Mouse (Mus musculus): ENCODE data around the gene Plcb4. TPM values are rescaled to one million over a fixed set of nuclear protein-coding genes. Genes with fewer than 3 reads are reported as not detected.

The Plcb4 gene
- total and polyA plus RNA-seq, 3 experiments = not detected

GRCm38 (mm10) chr2:135978790-135979189 is 320.0 kb downstream of the Plcb4 start:
- no peaks in the 10 kb centered on the region for H3K27me3 ChIP-seq (replicated peaks)
- H3K4me3 ChIP-seq (replicated peaks in 1 of 3; ENCODE audit: low read depth in 2 of 3, low read length in 2 of 3, poor library complexity in 1 of 3) = no peak overlapping the region
- DNase-seq (ENCODE audit: extremely low read depth) = no peak
- H3K9ac ChIP-seq (ENCODE audit: insufficient read depth, low read depth) = no peak overlapping the region
- dilution Hi-C loops (cut with MboI; ENCODE audit: extremely low pct_ligation_motif_present, extremely low pct_unique_long_range_greater_than_20kb, low sequenced_read_pairs) = no loop called here
- no peak overlapping the region for H3K27ac ChIP-seq (ENCODE audit: insufficient read depth, low read depth)
- in situ Hi-C loops (cut with MboI; ENCODE audit: low pct_ligation_motif_present, low pct_unique_long_range_greater_than_20kb, low sequenced_read_pairs) = no loop called here
- H3K36me3 ChIP-seq (replicated peaks in 1 of 2; ENCODE audit: control insufficient read depth in 1 of 2, insufficient read depth in 1 of 2, low read length in 1 of 2) = no peaks in the 10 kb centered on the region
- no peak for TF ChIP-seq BHLHE40 (IDR thresholded peaks at IDR 0.05; ENCODE audit: low read depth, low read length)
- H3K9me3 ChIP-seq (replicated peaks; ENCODE audit: low read length) = peaks cover 69% of the 10 kb centered on the region
- H3K79me2 ChIP-seq (replicated peaks; ENCODE audit: control insufficient read depth, extremely low read depth, insufficient read depth, poor library complexity, severe bottlenecking) = no peaks in the 10 kb centered on the region
- H3K4me2 ChIP-seq (ENCODE audit: insufficient read depth, low read depth, poor library complexity, severe bottlenecking) = no peak overlapping the region
- H3K4me1 ChIP-seq (ENCODE audit: control insufficient read depth in 1 of 2, insufficient read depth in 2 of 2) = no peaks in the 10 kb centered on the region

GRCm38 (mm10) chr2:135980428-135980827 is 321.6 kb downstream of the Plcb4 start:
- in situ Hi-C loops (cut with MboI; ENCODE audit: low pct_ligation_motif_present, low pct_unique_long_range_greater_than_20kb, low sequenced_read_pairs) = no loop called here
- dilution Hi-C loops (cut with MboI; ENCODE audit: extremely low pct_ligation_motif_present, extremely low pct_unique_long_range_greater_than_20kb, low sequenced_read_pairs) = no loop called here
- H3K9ac ChIP-seq (ENCODE audit: insufficient read depth, low read depth) = no peak overlapping the region
- H3K4me3 ChIP-seq (replicated peaks in 1 of 3; ENCODE audit: low read depth in 2 of 3, low read length in 2 of 3, poor library complexity in 1 of 3) = no peak overlapping the region
- TF ChIP-seq TBP (conservative IDR thresholded peaks at IDR 0.05; ENCODE audit: low read depth, low read length) (no peak), ELF1 (IDR thresholded peaks at IDR 0.05; ENCODE audit: low read depth, low read length) (no peak), MEF2A (IDR thresholded peaks at IDR 0.05; ENCODE audit: borderline replicate concordance, low read depth, low read length) (no peak), CTCF (conservative IDR thresholded peaks at IDR 0.05 in 1 of 2, IDR thresholded peaks at IDR 0.05 in 1 of 2; ENCODE audit: low read depth in 2 of 2, low read length in 2 of 2) (no peak), MAZ (IDR thresholded peaks at IDR 0.05; ENCODE audit: low read depth, low read length) (no peak), RCOR1 (conservative IDR thresholded peaks at IDR 0.05; ENCODE audit: low read depth, low read length) (no peak), GABPA (IDR thresholded peaks at IDR 0.05; ENCODE audit: insufficient replicate concordance, low read depth, low read length) (no peak), NRF1 (IDR thresholded peaks at IDR 0.05; ENCODE audit: low read depth, low read length) (no peak)
- H3K36me3 ChIP-seq (replicated peaks in 1 of 2; ENCODE audit: control insufficient read depth in 1 of 2, insufficient read depth in 1 of 2, low read length in 1 of 2) = no peaks in the 10 kb centered on the region
- H3K4me2 ChIP-seq (ENCODE audit: insufficient read depth, low read depth, poor library complexity, severe bottlenecking) = no peak overlapping the region
- no peaks in the 10 kb centered on the region for H3K4me1 ChIP-seq (ENCODE audit: control insufficient read depth in 1 of 2, insufficient read depth in 2 of 2)
- no peaks in the 10 kb centered on the region for H3K79me2 ChIP-seq (replicated peaks; ENCODE audit: control insufficient read depth, extremely low read depth, insufficient read depth, poor library complexity, severe bottlenecking)
- H3K9me3 ChIP-seq (replicated peaks; ENCODE audit: low read length) = peaks cover 78% of the 10 kb centered on the region
- DNase-seq (ENCODE audit: extremely low read depth) = no peak
- no peaks in the 10 kb centered on the region for H3K27me3 ChIP-seq (replicated peaks)
- no peak overlapping the region for H3K27ac ChIP-seq (ENCODE audit: insufficient read depth, low read depth)

GRCm38 (mm10) chr2:135983972-135984371 is 325.2 kb downstream of the Plcb4 start:
- Histone ChIP-seq H3K79me2 (replicated peaks; ENCODE audit: control insufficient read depth, extremely low read depth, insufficient read depth, poor library complexity, severe bottlenecking) (no peaks in the 10 kb centered on the region), H3K4me2 (ENCODE audit: insufficient read depth, low read depth, poor library complexity, severe bottlenecking) (no peak overlapping the region), H3K36me3 (replicated peaks in 1 of 2; ENCODE audit: control insufficient read depth in 1 of 2, insufficient read depth in 1 of 2, low read length in 1 of 2) (no peaks in the 10 kb centered on the region), H3K4me3 (replicated peaks in 1 of 3; ENCODE audit: low read depth in 2 of 3, low read length in 2 of 3, poor library complexity in 1 of 3) (no peak overlapping the region), H3K27me3 (replicated peaks) (no peaks in the 10 kb centered on the region), H3K9ac (ENCODE audit: insufficient read depth, low read depth) (no peak overlapping the region), H3K4me1 (ENCODE audit: control insufficient read depth in 1 of 2, insufficient read depth in 2 of 2) (no peaks in the 10 kb centered on the region), H3K9me3 (replicated peaks; ENCODE audit: low read length) (peaks cover 76% of the 10 kb centered on the region), H3K27ac (ENCODE audit: insufficient read depth, low read depth) (no peak overlapping the region)
- in situ Hi-C loops (cut with MboI; ENCODE audit: low pct_ligation_motif_present, low pct_unique_long_range_greater_than_20kb, low sequenced_read_pairs) = no loop called here
- dilution Hi-C loops (cut with MboI; ENCODE audit: extremely low pct_ligation_motif_present, extremely low pct_unique_long_range_greater_than_20kb, low sequenced_read_pairs) = no loop called here
- no peak for TF ChIP-seq ETS1 (conservative IDR thresholded peaks at IDR 0.05; ENCODE audit: low read depth, low read length)
- TF ChIP-seq E2F4 (IDR thresholded peaks at IDR 0.05; ENCODE audit: insufficient replicate concordance, low read depth, low read length) = no peak
- TF ChIP-seq TBP (conservative IDR thresholded peaks at IDR 0.05; ENCODE audit: low read depth, low read length) = no peak
- no peak for TF ChIP-seq SIN3A (IDR thresholded peaks at IDR 0.05; ENCODE audit: low read length)
- no peak for TF ChIP-seq RAD21 (IDR thresholded peaks at IDR 0.05; ENCODE audit: low read depth, low read length)
- TF ChIP-seq MAZ (IDR thresholded peaks at IDR 0.05; ENCODE audit: low read depth, low read length) = no peak
- no peak for TF ChIP-seq MYC (IDR thresholded peaks at IDR 0.05; ENCODE audit: low read depth, low read length)
- TF ChIP-seq KAT2A (IDR thresholded peaks at IDR 0.05; ENCODE audit: insufficient replicate concordance, low read length) = no peak
- TF ChIP-seq CHD1 (IDR thresholded peaks at IDR 0.05; ENCODE audit: low read depth, low read length) = no peak
- no peak for TF ChIP-seq PAX5 (IDR thresholded peaks at IDR 0.05; ENCODE audit: low read length)
- TF ChIP-seq CHD2 (IDR thresholded peaks at IDR 0.05; ENCODE audit: low read length) = no peak
- no peak for TF ChIP-seq POLR2A (IDR thresholded peaks at IDR 0.05; ENCODE audit: low read depth, low read length)
- no peak for TF ChIP-seq USF1 (IDR thresholded peaks at IDR 0.05; ENCODE audit: low read depth, low read length)
- DNase-seq (ENCODE audit: extremely low read depth) = no peak

Measured in CH12.LX (cell line).